Mouse (Mus musculus) heart, adult 2 months (tissue): Measurements from ENCODE around the gene Ncor1. TPM values are rescaled to one million over a fixed set of nuclear protein-coding genes. Genes with fewer than 3 reads are reported as not detected.

Source experiments
- DNase-seq, 2 experiments: peaks; one replicate each; pipeline ENCODE4 v3.0.0; 2021
- H3K27ac ChIP-seq: fragments of 200-600 bp; 2 replicates; pipeline ENCODE4 v1.8.1; 2022
- H3K27me3 ChIP-seq: fragments of 200-500 bp; 2 replicates; pipeline ENCODE4 v1.6.1; 2012; ENCODE audit warnings: mild to moderate bottlenecking, low read length, inconsistent platforms, mixed read lengths; ENCODE audit not compliant: control insufficient read depth, insufficient read depth
- H3K36me3 ChIP-seq: fragments of 200-500 bp; 2 replicates; pipeline ENCODE4 v1.6.1; 2012; ENCODE audit warnings: low read length, inconsistent platforms; ENCODE audit not compliant: control insufficient read depth, insufficient read depth
- H3K4me1 ChIP-seq: fragments of 200-500 bp; 2 replicates; pipeline ENCODE4 v1.6.1; 2011; ENCODE audit warnings: low read length; ENCODE audit not compliant: control insufficient read depth, insufficient read depth
- H3K4me3 ChIP-seq: fragments of 200-600 bp; 2 replicates; pipeline ENCODE4 v1.8.1; 2022
- H3K79me2 ChIP-seq: fragments of 200-500 bp; replicated peaks from 2 replicates; pipeline ENCODE4 v1.6.1; 2012; ENCODE audit warnings: mild to moderate bottlenecking, inconsistent platforms, low read length, moderate library complexity, mixed read lengths; ENCODE audit not compliant: control insufficient read depth, insufficient read depth
- H3K9ac ChIP-seq: fragments of 200-500 bp; 2 replicates; pipeline ENCODE4 v1.6.1; 2012; ENCODE audit warnings: low read depth, mild to moderate bottlenecking, control low read depth, inconsistent platforms, low read length, mixed read lengths
- CTCF ChIP-seq: fragments of 200-600 bp; IDR thresholded peaks from 2 replicates; pipeline ENCODE4 v1.8.1; 2022; ENCODE audit warnings: antibody characterized with exemption, mild to moderate bottlenecking, moderate library complexity
- EP300 ChIP-seq: fragments of 200-500 bp; IDR thresholded peaks from 2 replicates; pipeline ENCODE4 v1.6.1; 2011; ENCODE audit warnings: low read depth, low read length, control low read depth; ENCODE audit not compliant: insufficient read depth
- POLR2A ChIP-seq: fragments of 200-500 bp; IDR thresholded peaks from 2 replicates; pipeline ENCODE4 v1.6.1; 2011; ENCODE audit warnings: mild to moderate bottlenecking, low read depth, low read length, control low read depth; ENCODE audit not compliant: insufficient read depth
- WGBS: fragments of 180-500 bp; shearing (Covaris S2); methylation state at CpG from one replicate; pipeline ENCODE4 v1.1.7; 2018; 5-methylcytosine and 5-hydroxymethylcytosine counted together
- intact Hi-C: fragments of 180-260 bp; cut with DNase I; formaldehyde crosslinking; loops from one replicate; pipeline ENCODE4 v1.15.1; 2025
- polyA plus RNA-seq: library from polyadenylated mRNA; depleted of rRNA; stranded (reverse); fragments of >200 nt; gene quantifications from 2 replicates; pipeline ENCODE4 v1.2.3, GENCODE M21; 2012
- total RNA-seq, 2 experiments: library from RNA; stranded (reverse); gene quantifications; 2 replicates each; pipeline ENCODE4 v1.2.3; 2021

Gene Ncor1
- total and polyA plus RNA-seq, 3 experiments = 79.1 to 133 (median 124) TPM

DNA sequence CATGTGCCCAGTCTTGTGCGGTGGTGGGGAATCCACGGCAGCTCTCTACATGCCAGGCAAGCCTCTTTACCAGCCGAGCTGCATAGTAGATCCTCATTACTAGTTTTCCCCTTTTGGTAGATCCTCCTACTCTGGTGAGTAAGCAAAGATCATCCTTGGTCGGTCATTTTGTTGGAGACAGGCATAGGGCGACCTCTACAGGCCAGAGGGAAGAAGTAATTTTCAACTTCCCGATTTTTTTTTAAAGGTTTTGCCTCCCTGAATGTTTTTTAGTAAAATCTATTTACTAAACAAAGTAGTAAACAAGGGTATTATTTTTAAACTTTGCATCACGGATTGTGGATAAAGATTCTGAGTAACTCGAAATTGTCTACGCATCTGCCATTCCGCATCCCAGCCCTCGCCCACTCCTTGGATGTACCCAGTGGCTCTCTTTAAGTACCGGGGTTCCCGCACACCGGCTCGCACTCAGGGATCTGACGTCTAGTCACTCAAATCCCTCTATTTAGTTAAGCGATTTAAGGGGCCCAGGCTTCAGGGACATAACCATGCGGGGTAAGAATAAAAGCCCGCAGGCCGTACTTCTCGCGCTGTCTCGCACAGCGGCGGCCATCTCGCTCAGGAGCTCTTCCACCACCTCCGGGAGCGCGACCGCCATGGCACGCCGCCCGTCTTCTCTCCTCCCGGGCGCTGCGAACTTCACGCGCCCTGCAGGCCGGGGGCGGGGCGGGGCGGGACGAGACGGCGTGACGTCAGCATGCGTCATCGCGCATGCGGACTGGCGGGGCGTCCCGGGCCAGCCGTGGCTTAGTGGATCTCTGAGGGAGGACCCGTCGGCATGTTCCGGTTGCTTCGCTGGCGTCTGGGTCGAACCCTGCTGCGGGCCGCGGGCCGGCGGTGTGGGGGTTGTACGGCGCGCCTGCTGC is 177.4 kb downstream of the Ncor1 start, which contains the start of the genes Zswim7 and Ttc19:
Zswim7 (minus strand) TSS at position 701 of the 926 bp plus-strand sequence.
Ttc19 (plus strand) TSS at position 799 of the 926 bp plus-strand sequence.
- Histone ChIP-seq H3K4me1 (no peaks in the 10 kb centered on the region), H3K27ac (peak within 1 kb of the TSS; percentile 85), H3K36me3 (peaks cover 3% of the 10 kb centered on the region), H3K27me3 (no peaks in the 10 kb centered on the region), H3K4me3 (peak within 1 kb of the TSS; percentile 76), H3K79me2 (no peaks in the 10 kb centered on the region), H3K9ac (peak within 1 kb of the TSS; percentile 95)
- peak; percentile 95 for DNase-seq
- intact Hi-C loops = loop anchor here (1.0 to 2.0 kb wide), 3 partner anchors 154 to 330 kb away; no protein-coding TSS in a partner anchor
- TF ChIP-seq EP300 = no peak
- TF ChIP-seq POLR2A = peak; percentile 83
- TF ChIP-seq CTCF = peak; percentile 82
- under 1% methylated on average over 68 of the region's 68 CpGs for WGBS

DNA sequence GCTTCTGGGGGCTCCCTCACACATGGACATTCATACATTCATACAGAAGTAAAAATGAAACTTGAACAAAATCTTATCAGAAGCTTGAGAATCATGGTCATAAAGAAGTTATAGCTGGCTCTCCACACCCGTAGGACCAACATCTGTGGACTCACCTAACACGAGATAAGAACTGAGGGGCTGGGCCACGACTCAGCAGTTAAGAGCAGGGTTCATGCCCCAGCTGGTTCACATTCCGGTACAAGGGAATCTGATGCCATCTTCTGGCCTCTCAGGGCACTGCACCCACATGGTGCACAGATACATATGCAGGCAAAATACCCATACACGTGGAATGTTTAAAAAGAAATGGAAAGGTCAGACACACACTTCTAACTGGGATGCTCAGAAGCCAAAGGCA is 180.3 kb downstream of the Ncor1 start:
- Histone ChIP-seq H3K79me2 (no peaks in the 10 kb centered on the region), H3K4me1 (no peaks in the 10 kb centered on the region), H3K4me3 (no peak overlapping the region), H3K27ac (no peak overlapping the region), H3K9ac (no peak overlapping the region), H3K27me3 (no peaks in the 10 kb centered on the region), H3K36me3 (peaks cover 3% of the 10 kb centered on the region; the same call in 1 of the 2 replicates)
- intact Hi-C loops = no loop called here
- 14% methylated on average over 5 of the region's 5 CpGs for WGBS
- peak; percentile 50 to 70 for DNase-seq
- TF ChIP-seq POLR2A (no peak), EP300 (no peak), CTCF (peak; percentile 75)

DNA sequence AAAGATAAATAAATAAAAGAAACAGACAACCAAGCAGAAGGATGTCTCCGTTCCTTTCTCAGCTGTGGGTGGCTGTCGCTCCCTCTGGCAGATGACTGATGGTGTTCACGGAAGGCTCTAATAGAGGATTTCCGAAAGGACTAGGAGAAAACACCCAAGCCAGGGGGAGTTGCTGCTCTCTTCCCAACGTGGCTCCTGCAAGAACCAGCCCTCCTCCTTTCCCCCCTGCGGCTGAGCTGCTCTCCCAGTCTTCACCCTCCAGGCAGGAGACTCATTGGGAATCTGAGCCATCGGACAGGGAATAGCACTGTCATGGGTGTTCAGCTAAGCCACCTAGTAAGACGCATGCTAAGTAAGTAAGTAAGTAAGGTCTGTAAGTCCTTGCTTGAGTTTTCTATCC is 181.3 kb downstream of the Ncor1 start:
- H3K36me3 ChIP-seq = peaks cover 2% of the 10 kb centered on the region; the same call in 1 of the 2 replicates
- 56% methylated on average over 8 of the region's 8 CpGs for WGBS
- intact Hi-C loops = no loop called here

DNA sequence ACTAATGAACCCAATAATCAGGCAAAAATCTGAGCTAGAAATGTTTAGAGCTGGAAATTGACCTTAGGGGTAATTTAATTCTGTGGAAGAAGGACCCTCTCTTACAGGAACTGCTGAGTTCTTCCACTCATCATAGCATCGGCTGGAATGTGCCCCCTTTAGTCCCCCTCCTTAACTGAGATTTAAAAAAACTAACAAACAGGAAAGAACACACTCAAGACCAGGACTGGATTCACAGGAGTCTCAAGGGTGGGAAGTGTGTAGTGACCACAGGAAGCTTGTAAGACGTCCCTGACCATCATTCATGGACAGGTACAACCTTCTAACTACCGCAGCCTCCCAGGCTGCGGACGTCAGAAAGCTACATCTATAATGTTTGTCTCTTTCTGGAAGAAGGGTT is 187.5 kb downstream of the Ncor1 start:
- no peaks in the 10 kb centered on the region for H3K36me3 ChIP-seq
- TF ChIP-seq EP300 (no peak), POLR2A (no peak), CTCF (no peak)
- no peak overlapping the region for H3K27ac ChIP-seq
- no peaks in the 10 kb centered on the region for H3K79me2 ChIP-seq
- WGBS = 59% methylated on average over 5 of the region's 5 CpGs
- no peak overlapping the region for H3K9ac ChIP-seq
- H3K27me3 ChIP-seq = no peaks in the 10 kb centered on the region
- DNase-seq = no peak
- H3K4me3 ChIP-seq = no peak overlapping the region
- no peaks in the 10 kb centered on the region for H3K4me1 ChIP-seq
- intact Hi-C loops = no loop called here

More for the DNA sequence above, 181.3 kb downstream of the Ncor1 start:
- no peaks in the 10 kb centered on the region for H3K27me3 ChIP-seq
- no peak overlapping the region for H3K27ac ChIP-seq
- no peak for TF ChIP-seq EP300
- TF ChIP-seq POLR2A = no peak
- TF ChIP-seq CTCF = no peak
- no peak for DNase-seq
- no peaks in the 10 kb centered on the region for H3K79me2 ChIP-seq
- H3K9ac ChIP-seq = no peak overlapping the region
- H3K4me3 ChIP-seq = no peak overlapping the region
- H3K4me1 ChIP-seq = no peaks in the 10 kb centered on the region

DNA sequence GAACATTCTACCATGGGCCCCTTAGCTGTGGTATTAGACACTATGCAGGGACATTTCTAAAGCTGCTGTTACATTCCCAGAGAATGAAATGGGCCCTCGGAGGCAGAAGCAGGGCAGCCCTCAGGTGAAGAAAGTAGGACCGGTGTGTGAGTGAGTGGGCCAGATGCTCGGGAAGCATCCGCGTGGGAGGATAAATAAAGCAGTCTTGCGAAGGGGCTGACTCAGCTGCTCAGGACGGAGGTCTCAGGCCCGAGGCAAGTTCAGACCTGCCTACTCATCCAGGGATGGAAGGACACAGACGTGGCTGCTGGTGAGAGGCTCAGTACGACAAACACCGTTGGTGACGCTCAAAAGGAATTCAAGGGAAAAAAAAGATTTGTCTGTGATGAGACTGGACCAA is 189.2 kb downstream of the Ncor1 start:
- TF ChIP-seq EP300 = no peak
- TF ChIP-seq POLR2A = no peak
- TF ChIP-seq CTCF = no peak
- no peaks in the 10 kb centered on the region for H3K4me1 ChIP-seq
- no peaks in the 10 kb centered on the region for H3K79me2 ChIP-seq
- H3K36me3 ChIP-seq = no peaks in the 10 kb centered on the region
- WGBS = 83% methylated on average over 12 of the region's 12 CpGs
- no peak for DNase-seq
- no peaks in the 10 kb centered on the region for H3K27me3 ChIP-seq
- H3K9ac ChIP-seq = no peak overlapping the region
- no peak overlapping the region for H3K4me3 ChIP-seq
- H3K27ac ChIP-seq = no peak overlapping the region
- intact Hi-C loops = no loop called here

DNA sequence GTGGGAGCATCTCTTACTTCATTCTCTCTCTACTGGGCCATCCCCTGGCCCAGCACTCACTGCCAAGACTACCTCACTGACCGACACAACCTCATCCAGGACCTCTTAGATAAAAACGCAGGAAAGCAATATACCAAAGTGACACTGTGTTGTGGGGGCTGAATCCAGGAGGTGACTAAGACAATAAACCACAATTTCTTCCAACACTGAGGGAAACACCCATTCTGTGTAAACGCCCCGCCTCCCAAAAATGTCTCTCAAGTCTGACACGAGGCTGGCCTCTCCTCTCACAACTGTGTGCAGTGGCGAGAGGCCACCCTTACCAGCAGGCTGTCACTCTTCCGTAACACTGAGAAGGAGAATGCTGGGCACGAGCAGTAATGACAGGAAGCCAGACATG is 190.0 kb downstream of the Ncor1 start:
- H3K9ac ChIP-seq = no peak overlapping the region
- 77% methylated on average over 8 of the region's 8 CpGs for WGBS
- no peak for DNase-seq
- no peak overlapping the region for H3K4me3 ChIP-seq
- no peaks in the 10 kb centered on the region for H3K36me3 ChIP-seq
- H3K79me2 ChIP-seq = no peaks in the 10 kb centered on the region
- H3K27ac ChIP-seq = no peak overlapping the region
- intact Hi-C loops = no loop called here
- no peaks in the 10 kb centered on the region for H3K4me1 ChIP-seq
- H3K27me3 ChIP-seq = no peaks in the 10 kb centered on the region
- no peak for TF ChIP-seq CTCF
- no peak for TF ChIP-seq EP300
- TF ChIP-seq POLR2A = no peak
